Mouse (Mus musculus) heart, postnatal 0 days (tissue): ENCODE measurements at regions not wholly inside any gene's neighbourhood (a gene's known extent, or its start where the extent isn't known, plus 50 kb on each side); places are given as distances from the start of the nearest gene placed in this dataset. TPM values are rescaled to one million over a fixed set of nuclear protein-coding genes. Genes with fewer than 3 reads are reported as not detected.

Source experiments
- ATAC-seq: fragments of 200-750 bp; cut with Nextera tagmentation; 2 replicates; pipeline ENCODE4 v1.8.0; 2017; ENCODE audit warnings: low read depth, moderate number of reproducible peaks, moderate library complexity; ENCODE audit not compliant: insufficient read depth
- DNase-seq: peaks from one replicate; pipeline ENCODE4 v3.0.0-alpha.2; 2016; ENCODE audit warnings: low spot score
- H3K27ac ChIP-seq: fragments of 300-500 bp; sonication (generic); 2 replicates; pipeline ENCODE4 v1.5.1; 2014; ENCODE audit warnings: low read depth, mild to moderate bottlenecking
- H3K27me3 ChIP-seq: fragments of 300-500 bp; sonication (generic); 2 replicates; pipeline ENCODE4 v1.6.1; 2014; ENCODE audit warnings: low read length, mixed read lengths; ENCODE audit not compliant: control insufficient read depth, insufficient read depth
- H3K36me3 ChIP-seq: fragments of 300-500 bp; sonication (generic); replicated peaks from 2 replicates; pipeline ENCODE4 v1.6.1; 2014; ENCODE audit warnings: low read length, mixed read lengths; ENCODE audit not compliant: control insufficient read depth, insufficient read depth
- H3K4me1 ChIP-seq: fragments of 300-500 bp; sonication (generic); 2 replicates; pipeline ENCODE4 v1.6.1; 2014; ENCODE audit warnings: antibody characterized with exemption; ENCODE audit not compliant: control insufficient read depth, insufficient read depth
- H3K4me2 ChIP-seq: fragments of 300-500 bp; sonication (generic); 2 replicates; pipeline ENCODE4 v1.6.1; 2014; ENCODE audit warnings: low read depth, mild to moderate bottlenecking, low read length, moderate library complexity
- H3K4me3 ChIP-seq: fragments of 300-500 bp; sonication (generic); 2 replicates; pipeline ENCODE4 v1.5.1; 2014; ENCODE audit warnings: low read depth, low read length
- H3K9ac ChIP-seq: fragments of 300-500 bp; sonication (generic); replicated peaks from 2 replicates; pipeline ENCODE4 v1.6.1; 2014; ENCODE audit warnings: low read depth, low read length, mixed read lengths
- H3K9me3 ChIP-seq: fragments of 300-500 bp; sonication (generic); replicated peaks from 2 replicates; pipeline ENCODE4 v1.6.1; 2016; ENCODE audit warnings: low read length; ENCODE audit not compliant: control insufficient read depth
- CTCF ChIP-seq: IDR thresholded peaks from 2 replicates; pipeline ENCODE4 v1.5.1; 2016; ENCODE audit warnings: antibody characterized with exemption, control low read depth, low read depth
- EP300 ChIP-seq: IDR thresholded peaks from 2 replicates; pipeline ENCODE4 v1.6.1; 2016; ENCODE audit warnings: antibody characterized with exemption, low read depth
- microRNA counts: library from miRNA; unstranded; fragments of <30 nt; microRNA quantifications from one replicate; lab custom pipeline; 2015
- microRNA-seq: library from miRNA; unstranded; fragments of <30 nt; microRNA quantifications from one replicate; pipeline ENCODE4, GENCODE M21; 2016

GRCm38 (mm10) chr7:61878585-61878984 is 467.8 kb upstream of the Ndn start:
- no peak overlapping the region for H3K27ac ChIP-seq
- no peaks in the 10 kb centered on the region for H3K27me3 ChIP-seq
- H3K4me2 ChIP-seq, result no peak overlapping the region
- no peaks in the 10 kb centered on the region for H3K4me1 ChIP-seq
- TF ChIP-seq CTCF (no peak), EP300 (no peak)
- H3K4me3 ChIP-seq, result no peak overlapping the region
- no peaks in the 10 kb centered on the region for H3K36me3 ChIP-seq
- no peaks in the 10 kb centered on the region for H3K9me3 ChIP-seq
- DNase-seq (no peak), ATAC-seq (no peak)
- no peak overlapping the region for H3K9ac ChIP-seq

MicroRNA genes in the stretch of these regions (microRNA counts, 519-probe panel; counts per million panel counts)
- not detected for microRNA mmu-miR-344 (lab: Ali Mortazavi, UCI)

Small RNA genes in the stretch of these regions (microRNA-seq; reads per million reads assigned to microRNA genes)
- gene Gm22466 (not detected), gene Gm23490 (not detected), gene Gm23873 (not detected), gene Gm23917 (not detected), gene Gm23962 (not detected), gene Gm25533 (not detected), gene Mir344 (not detected), gene Mir344b (not detected), gene Mir344c (not detected), gene Mir344d-1 (not detected), gene Mir344d-2 (not detected), gene Mir344d-3 (not detected), gene Mir344e (not detected), gene Mir344h-1 (not detected), gene Mir344h-2 (not detected)
